Mouse (Mus musculus): ENCODE measurements around the gene Atpaf1. TPM values are rescaled to one million over a fixed set of nuclear protein-coding genes. Genes with fewer than 3 reads are reported as not detected.
A peak's percentile ranks its signal among the peaks of the same experiment; 100 is the strongest.

The Atpaf1 gene
- 35.2 and 42.8 TPM in 2 replicates for polyA plus RNA-seq (2015; fragmentation: Nextera tagmentation; extraction: Ambion mirVana)

DNA sequence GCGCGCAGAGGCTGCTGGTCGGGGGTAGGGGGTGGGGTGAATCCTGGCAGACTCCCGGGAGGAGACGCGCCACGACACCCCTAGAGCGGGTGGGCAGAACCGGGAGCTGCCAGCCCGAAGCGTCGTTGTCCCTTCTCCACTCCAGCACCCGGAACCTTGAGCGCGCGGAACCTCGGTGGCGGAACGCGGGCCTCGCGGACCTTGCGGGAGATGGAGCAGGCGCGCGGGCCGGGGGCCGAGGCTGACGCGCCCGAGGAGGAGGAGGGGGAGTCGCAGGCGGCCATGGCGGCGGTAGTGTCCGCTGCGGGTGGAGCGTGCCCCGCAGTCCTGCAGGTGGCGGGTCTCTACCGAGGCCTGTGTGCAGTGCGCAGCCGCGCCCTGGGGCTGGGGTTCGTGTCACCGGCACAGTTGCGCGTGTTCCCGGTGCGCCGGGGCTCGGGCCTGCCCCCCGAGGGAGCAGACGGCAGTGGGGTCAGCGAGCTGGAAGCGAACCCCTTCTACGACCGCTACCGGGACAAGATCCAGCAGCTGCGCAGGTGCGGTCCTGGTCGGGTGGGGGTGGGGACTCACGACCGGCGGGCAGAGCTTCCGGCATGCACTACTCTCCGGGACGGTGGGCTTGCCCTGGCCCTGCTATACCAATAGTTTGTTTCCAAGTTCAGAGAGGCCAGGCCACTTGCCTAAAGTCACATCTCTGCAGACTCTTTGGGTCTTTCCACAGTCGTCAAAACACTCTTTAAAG is at the start of gene Atpaf1:
Atpaf1 (plus strand) TSS at position 44 of the 742 bp plus-strand sequence.
- H3K9me3 ChIP-seq: no peaks in the 10 kb centered on the region
- peak within 1 kb of the TSS; percentile 86 for H3K9ac ChIP-seq
- H3K27me3 ChIP-seq (replicated peaks): no peaks in the 10 kb centered on the region
- under 1% methylated on average over 69 of the region's 69 CpGs for WGBS
- H3K36me3 ChIP-seq (replicated peaks): peaks cover 5% of the 10 kb centered on the region; the same call in 1 of the 2 replicates
- peak within 1 kb of the TSS; percentile 89 for H3K4me3 ChIP-seq
- peaks cover 19% of the 10 kb centered on the region for H3K4me1 ChIP-seq
- peak; percentile 95 for ATAC-seq (replicated peaks)
- peak within 1 kb of the TSS; percentile 73 for H3K4me2 ChIP-seq
- peak within 1 kb of the TSS; percentile 72 for H3K27ac ChIP-seq

DNA sequence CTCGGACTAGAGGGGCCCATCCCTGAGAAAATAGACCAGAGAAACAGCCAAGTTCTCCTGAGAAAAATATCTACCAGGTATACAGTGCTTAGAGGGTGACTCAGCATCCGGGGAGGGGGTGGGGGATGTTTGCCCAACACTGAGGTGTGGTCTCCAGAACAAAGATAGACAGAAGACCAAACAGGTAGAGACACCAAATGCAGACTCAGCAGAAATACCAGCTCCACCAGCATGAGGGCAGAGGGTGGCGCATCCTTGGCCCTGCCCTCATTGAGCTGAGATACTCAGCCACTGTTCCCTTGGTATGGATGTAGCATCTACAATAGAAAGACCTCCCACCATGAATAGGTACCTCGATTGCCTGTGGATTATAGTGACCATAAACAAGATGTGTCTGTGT is 49.7 kb upstream of the Atpaf1 start:
- 0 out of 2 replicates have a peak, but pooled peaks cover 2% of the 10 kb centered on the region for H3K27me3 ChIP-seq (replicated peaks)
- no peaks in the 10 kb centered on the region for H3K36me3 ChIP-seq (replicated peaks)
- no peak overlapping the region for H3K27ac ChIP-seq
- no peak overlapping the region for H3K4me2 ChIP-seq
- 64% methylated on average over 4 of the region's 4 CpGs for WGBS
- ATAC-seq (replicated peaks): no peak
- H3K4me1 ChIP-seq: peaks cover 20% of the 10 kb centered on the region
- no peak overlapping the region for H3K9ac ChIP-seq
- no peak overlapping the region for H3K4me3 ChIP-seq
- H3K9me3 ChIP-seq: no peaks in the 10 kb centered on the region

- peaks cover 10% of the 10 kb centered on the region; the same call in 1 of the 2 replicates for H3K36me3 ChIP-seq (replicated peaks)
- peaks cover 22% of the 10 kb centered on the region for H3K4me1 ChIP-seq
- H3K4me2 ChIP-seq: peak within 1 kb of the TSS; percentile 71
- H3K27me3 ChIP-seq (replicated peaks): 0 out of 2 replicates have a peak, but pooled peaks cover 2% of the 10 kb centered on the region
- H3K9me3 ChIP-seq: no peaks in the 10 kb centered on the region
- 0% methylated on average over 40 of the region's 45 CpGs for WGBS
- H3K27ac ChIP-seq: peak within 1 kb of the TSS; percentile 86
- H3K9ac ChIP-seq: peak within 1 kb of the TSS; percentile 89
- peak within 1 kb of the TSS; percentile 93 for H3K4me3 ChIP-seq
- ATAC-seq (replicated peaks): peak; percentile 100
These were observed 47.0 kb upstream of the Atpaf1 start, which contains the start of gene Efcab14 for GRCm38 (mm10) chr4:115737551-115738041. Gene Efcab14 (plus strand): TSS chr4:115737744.

GRCm38 (mm10) chr4:115738481-115738985 is 46.1 kb upstream of the Atpaf1 start:
- H3K27me3 ChIP-seq (replicated peaks): 0 out of 2 replicates have a peak, but pooled peaks cover under 1% of the 10 kb centered on the region
- peaks cover 10% of the 10 kb centered on the region; the same call in 1 of the 2 replicates for H3K36me3 ChIP-seq (replicated peaks)
- H3K4me1 ChIP-seq: peaks cover 22% of the 10 kb centered on the region
- peak overlapping the region; percentile 71 for H3K4me2 ChIP-seq
- WGBS: 54% methylated on average over 13 of the region's 13 CpGs
- no peak overlapping the region for H3K27ac ChIP-seq
- no peak for ATAC-seq (replicated peaks)
- H3K4me3 ChIP-seq: peak overlapping the region; percentile 93
- H3K9me3 ChIP-seq: no peaks in the 10 kb centered on the region
- H3K9ac ChIP-seq: peak overlapping the region; percentile 89

DNA sequence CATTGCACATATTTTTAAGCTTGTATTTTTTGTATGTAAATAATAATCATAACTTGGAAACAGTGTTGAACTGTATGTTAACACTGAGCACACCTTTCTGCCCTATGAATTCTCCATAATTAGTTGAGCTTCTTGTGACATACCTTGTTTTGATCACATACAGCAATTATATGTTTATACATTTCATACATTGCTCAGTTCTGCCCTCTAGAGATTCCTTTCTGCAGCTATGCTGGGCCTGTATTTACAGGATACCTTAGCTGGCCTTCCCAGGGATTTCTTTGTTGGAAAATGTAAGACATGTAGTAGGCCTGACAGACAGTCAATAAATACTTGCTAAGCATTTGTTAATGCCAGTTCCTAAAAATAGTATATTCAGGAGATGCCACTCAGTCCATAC is 42.0 kb upstream of the Atpaf1 start:
- Histone ChIP-seq H3K27me3 (replicated peaks) (no peaks in the 10 kb centered on the region), H3K27ac (no peak overlapping the region), H3K9ac (no peak overlapping the region), H3K4me1 (peaks cover 20% of the 10 kb centered on the region), H3K4me2 (no peak overlapping the region), H3K36me3 (replicated peaks) (peaks cover 16% of the 10 kb centered on the region; the same call in 1 of the 2 replicates), H3K4me3 (no peak overlapping the region), H3K9me3 (no peaks in the 10 kb centered on the region)
- no peak for ATAC-seq (replicated peaks)

DNA sequence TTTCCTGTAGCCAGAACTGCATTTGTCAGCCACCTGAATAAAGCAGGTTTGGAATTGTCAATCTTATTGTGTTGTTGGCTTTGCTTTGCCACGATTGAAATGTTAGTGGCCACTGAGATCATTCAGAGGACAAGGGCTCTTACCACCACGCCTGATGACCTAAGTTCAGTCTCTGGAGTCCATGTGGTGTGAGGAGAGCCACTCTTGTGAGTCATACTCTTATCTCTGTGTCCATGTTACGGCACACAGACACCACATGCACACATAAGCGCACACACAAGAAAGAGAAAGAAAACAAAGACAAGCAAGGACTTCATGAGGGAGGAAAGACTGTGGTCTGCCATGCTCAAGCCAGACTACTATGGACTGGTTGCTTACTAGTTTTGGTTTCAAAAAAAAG is 41.5 kb upstream of the Atpaf1 start:
- Histone ChIP-seq H3K9ac (no peak overlapping the region), H3K36me3 (replicated peaks) (peaks cover 16% of the 10 kb centered on the region; the same call in 1 of the 2 replicates), H3K27me3 (replicated peaks) (no peaks in the 10 kb centered on the region), H3K9me3 (no peaks in the 10 kb centered on the region), H3K4me1 (peaks cover 18% of the 10 kb centered on the region), H3K27ac (no peak overlapping the region), H3K4me2 (no peak overlapping the region), H3K4me3 (no peak overlapping the region)
- no peak for ATAC-seq (replicated peaks)
- WGBS: 87% methylated on average over 4 of the region's 4 CpGs

GRCm38 (mm10) chr4:115748181-115748580 is 36.4 kb upstream of the Atpaf1 start:
- H3K9ac ChIP-seq: no peak overlapping the region
- H3K27me3 ChIP-seq (replicated peaks): no peaks in the 10 kb centered on the region
- no peak overlapping the region for H3K4me2 ChIP-seq
- no peak overlapping the region for H3K4me3 ChIP-seq
- H3K4me1 ChIP-seq: no peaks in the 10 kb centered on the region
- 75% methylated on average over 1 of the region's 1 CpGs for WGBS
- H3K27ac ChIP-seq: no peak overlapping the region
- H3K36me3 ChIP-seq (replicated peaks): peaks cover 19% of the 10 kb centered on the region; the same call in 1 of the 2 replicates
- no peak for ATAC-seq (replicated peaks)
- no peaks in the 10 kb centered on the region for H3K9me3 ChIP-seq

GRCm38 (mm10) chr4:115749336-115749735 is 35.3 kb upstream of the Atpaf1 start:
- H3K4me2 ChIP-seq: no peak overlapping the region
- H3K4me1 ChIP-seq: no peaks in the 10 kb centered on the region
- WGBS: 96% methylated on average over 1 of the region's 1 CpGs
- no peak overlapping the region for H3K9ac ChIP-seq
- no peak overlapping the region for H3K4me3 ChIP-seq
- no peak for ATAC-seq (replicated peaks)
- no peak overlapping the region for H3K27ac ChIP-seq
- H3K27me3 ChIP-seq (replicated peaks): no peaks in the 10 kb centered on the region
- H3K9me3 ChIP-seq: no peaks in the 10 kb centered on the region
- peaks cover 27% of the 10 kb centered on the region; the same call in 1 of the 2 replicates for H3K36me3 ChIP-seq (replicated peaks)

DNA sequence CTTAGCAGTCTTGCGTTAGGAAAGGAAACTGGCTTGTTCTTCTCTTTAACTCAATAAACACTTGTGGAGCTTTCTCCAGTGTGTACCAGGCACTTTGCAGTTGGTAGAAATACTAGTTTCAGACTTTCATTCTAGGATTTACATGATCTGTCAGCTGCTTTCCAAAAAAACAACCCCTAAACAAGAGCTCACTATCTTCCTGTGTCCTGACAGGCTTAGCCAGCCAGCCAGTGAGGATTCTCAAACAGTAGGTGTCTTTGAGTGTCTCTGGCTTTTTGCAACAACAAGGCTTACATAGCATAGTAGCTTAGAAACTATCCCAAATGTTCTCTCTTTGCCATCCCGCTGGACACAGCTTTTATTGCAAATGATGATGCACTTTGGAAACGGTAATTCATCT is 30.5 kb upstream of the Atpaf1 start:
- Histone ChIP-seq H3K4me3 (no peak overlapping the region), H3K9me3 (no peaks in the 10 kb centered on the region), H3K4me1 (no peaks in the 10 kb centered on the region), H3K4me2 (no peak overlapping the region), H3K27ac (no peak overlapping the region), H3K36me3 (replicated peaks) (peaks cover 17% of the 10 kb centered on the region; the same call in 1 of the 2 replicates), H3K9ac (no peak overlapping the region), H3K27me3 (replicated peaks) (no peaks in the 10 kb centered on the region)
- no peak for ATAC-seq (replicated peaks)
- 94% methylated on average over 3 of the region's 3 CpGs for WGBS

DNA sequence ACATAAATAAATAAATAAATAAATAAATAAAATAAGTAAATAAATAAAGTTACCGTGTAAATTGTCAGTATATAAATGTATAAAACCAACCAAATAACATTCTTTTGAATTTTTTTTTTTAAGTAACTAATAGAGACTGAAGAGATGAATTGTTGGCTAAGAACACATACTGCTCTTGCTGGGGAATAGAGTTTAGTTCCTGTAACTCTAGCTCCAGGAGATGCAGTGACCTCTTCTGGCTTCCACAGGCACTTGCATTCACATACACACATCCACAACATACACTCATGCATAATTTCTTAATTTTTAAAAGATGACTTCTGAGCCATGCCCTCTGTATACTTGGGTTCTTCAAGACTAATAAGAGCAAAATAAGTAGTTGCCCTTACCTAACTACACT is 29.8 kb upstream of the Atpaf1 start:
- Histone ChIP-seq H3K36me3 (replicated peaks) (peaks cover 14% of the 10 kb centered on the region; the same call in 1 of the 2 replicates), H3K4me2 (no peak overlapping the region), H3K9ac (no peak overlapping the region), H3K9me3 (no peaks in the 10 kb centered on the region), H3K4me3 (no peak overlapping the region), H3K27ac (no peak overlapping the region), H3K4me1 (no peaks in the 10 kb centered on the region), H3K27me3 (replicated peaks) (no peaks in the 10 kb centered on the region)
- ATAC-seq (replicated peaks): no peak
- 100% methylated on average over 1 of the region's 1 CpGs for WGBS

GRCm38 (mm10) chr4:115761206-115761605 is 23.4 kb upstream of the Atpaf1 start:
- peaks cover 23% of the 10 kb centered on the region for H3K36me3 ChIP-seq (replicated peaks)
- H3K27me3 ChIP-seq (replicated peaks): no peaks in the 10 kb centered on the region
- no peak overlapping the region for H3K9ac ChIP-seq
- no peak overlapping the region for H3K27ac ChIP-seq
- no peak for ATAC-seq (replicated peaks)
- H3K4me1 ChIP-seq: no peaks in the 10 kb centered on the region
- 48% methylated on average over 3 of the region's 3 CpGs for WGBS
- no peak overlapping the region for H3K4me2 ChIP-seq
- no peak overlapping the region for H3K4me3 ChIP-seq
- no peaks in the 10 kb centered on the region for H3K9me3 ChIP-seq

DNA sequence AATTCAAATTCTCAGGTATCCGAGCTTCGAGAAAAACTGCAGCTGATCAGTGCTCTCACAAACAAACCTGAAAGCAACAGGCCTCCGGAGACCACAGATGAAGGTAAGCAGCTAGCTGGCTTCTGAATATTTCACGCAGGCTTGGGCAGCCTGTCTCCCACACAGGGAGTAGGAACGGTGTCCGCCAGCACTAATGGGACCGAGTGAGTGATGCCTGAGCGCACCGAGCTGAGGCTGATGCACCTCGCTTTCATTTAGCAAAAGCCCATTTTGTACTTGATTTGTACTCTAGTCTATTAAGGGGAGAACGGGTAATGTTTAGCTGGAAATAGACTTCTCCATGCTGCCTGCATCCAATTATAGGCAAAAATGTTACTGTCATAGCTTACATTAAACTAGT is 20.0 kb upstream of the Atpaf1 start:
- H3K4me2 ChIP-seq: no peak overlapping the region
- H3K27me3 ChIP-seq (replicated peaks): no peaks in the 10 kb centered on the region
- no peaks in the 10 kb centered on the region for H3K4me1 ChIP-seq
- no peak for ATAC-seq (replicated peaks)
- no peak overlapping the region for H3K9ac ChIP-seq
- no peak overlapping the region for H3K27ac ChIP-seq
- H3K9me3 ChIP-seq: no peaks in the 10 kb centered on the region
- H3K4me3 ChIP-seq: no peak overlapping the region
- H3K36me3 ChIP-seq (replicated peaks): peaks cover 33% of the 10 kb centered on the region
- WGBS: 86% methylated on average over 11 of the region's 11 CpGs

Measured in midbrain, embryonic 15.5 days (tissue).